8 mouse cellular contexts compared by ENCODE assay signal in the genomic region with DNA sequence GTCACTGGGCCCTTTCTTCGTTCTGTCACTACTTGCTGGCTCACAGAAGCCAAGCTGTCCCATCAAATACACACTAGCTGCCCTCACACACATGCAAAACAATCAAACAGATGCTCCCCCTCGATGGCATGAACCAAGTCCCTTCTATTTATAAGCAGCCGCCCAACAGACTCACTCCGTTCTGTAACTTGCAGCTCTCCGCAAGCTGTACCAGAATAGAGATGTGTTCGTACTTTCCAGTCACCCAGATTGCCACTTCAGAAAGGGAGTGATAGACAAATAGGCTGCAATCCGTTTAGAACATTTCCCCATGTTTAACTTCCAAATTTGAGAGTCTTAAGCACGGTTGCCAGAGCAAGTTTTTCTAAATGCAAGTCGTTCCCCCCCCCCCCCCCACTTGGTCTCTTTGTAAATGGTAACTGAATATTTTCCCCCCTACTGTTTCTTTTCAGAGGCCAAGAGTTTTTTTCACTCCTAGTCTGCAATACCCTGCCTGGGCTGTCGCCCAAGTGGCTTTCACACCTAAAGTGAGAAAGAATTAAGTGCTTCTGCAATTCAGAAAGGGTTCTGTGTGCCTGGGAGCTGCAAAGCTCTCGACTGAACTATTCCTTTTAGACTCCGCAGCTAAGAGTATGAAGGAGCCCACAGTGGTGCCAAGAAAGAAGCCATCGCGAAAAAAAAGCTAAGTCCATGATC.
DNase-seq lines count a peak whose midpoint lies in the region; ATAC-seq and TF ChIP-seq lines count a peak whose summit lies in the region.

No protein-coding gene starts in this region.

- no peak overlapping the region for H3K4me2 ChIP-seq in embryonic facial prominence, embryonic 14.5 days (ENCODE audit: low read depth, low read length)
- peak overlapping the region; percentile 1 for H3K4me2 ChIP-seq in forebrain, embryonic 16.5 days (ENCODE audit: low read length)
- H3K4me2 ChIP-seq in midbrain, postnatal 0 days (ENCODE audit: low read depth, low read length, poor library complexity, severe bottlenecking), result no peak overlapping the region
- H3K4me2 ChIP-seq in liver, embryonic 11.5 days, result no peak overlapping the region
- H3K4me2 ChIP-seq in liver, postnatal 0 days (ENCODE audit: low read depth, low read length), result no peak overlapping the region

- no peak overlapping the region for H3K27ac ChIP-seq in embryonic facial prominence, embryonic 14.5 days (replicated peaks; ENCODE audit: low read depth, low read length)
- no peak overlapping the region for H3K27ac ChIP-seq in embryonic facial prominence, embryonic 10.5 days (replicated peaks)
- peak overlapping the region; percentile 82 for H3K27ac ChIP-seq in forebrain, embryonic 16.5 days (ENCODE audit: low read length)
- no peak overlapping the region for H3K27ac ChIP-seq in midbrain, postnatal 0 days (ENCODE audit: low read depth, low read length)
- no peak overlapping the region for H3K27ac ChIP-seq in liver, embryonic 11.5 days (ENCODE audit: low read depth, low read length)
- H3K27ac ChIP-seq in liver, postnatal 0 days (ENCODE audit: low read depth), result no peak overlapping the region

- no peak overlapping the region for H3K9ac ChIP-seq in embryonic facial prominence, embryonic 14.5 days (ENCODE audit: low read depth, low read length)
- no peak overlapping the region for H3K9ac ChIP-seq in forebrain, embryonic 16.5 days (replicated peaks; ENCODE audit: low read depth, low read length)
- no peak overlapping the region for H3K9ac ChIP-seq in midbrain, postnatal 0 days (replicated peaks; ENCODE audit: low read length, poor library complexity, severe bottlenecking)
- no peak overlapping the region for H3K9ac ChIP-seq in liver, embryonic 11.5 days (ENCODE audit: low read depth, low read length)
- H3K9ac ChIP-seq in liver, postnatal 0 days (replicated peaks), result no peak overlapping the region

- no peaks in the 10 kb centered on the region for H3K36me3 ChIP-seq in embryonic facial prominence, embryonic 14.5 days (ENCODE audit: control insufficient read depth, insufficient read depth, low read length)
- H3K36me3 ChIP-seq in embryonic facial prominence, embryonic 10.5 days (replicated peaks), result no peaks in the 10 kb centered on the region
- H3K36me3 ChIP-seq in forebrain, embryonic 16.5 days (ENCODE audit: control insufficient read depth, insufficient read depth), result no peaks in the 10 kb centered on the region
- H3K36me3 ChIP-seq in midbrain, postnatal 0 days (ENCODE audit: insufficient read depth, low read length), result no peaks in the 10 kb centered on the region
- no peaks in the 10 kb centered on the region for H3K36me3 ChIP-seq in liver, embryonic 11.5 days (ENCODE audit: control insufficient read depth, insufficient read depth, low read length)
- H3K36me3 ChIP-seq in liver, postnatal 0 days (replicated peaks; ENCODE audit: insufficient read depth, low read length), result no peaks in the 10 kb centered on the region

- no peaks in the 10 kb centered on the region for H3K9me3 ChIP-seq in embryonic facial prominence, embryonic 14.5 days (ENCODE audit: control insufficient read depth, low read length)
- H3K9me3 ChIP-seq in embryonic facial prominence, embryonic 10.5 days, result no peaks in the 10 kb centered on the region
- H3K9me3 ChIP-seq in forebrain, embryonic 16.5 days (ENCODE audit: control insufficient read depth, low read length), result no peaks in the 10 kb centered on the region
- no peaks in the 10 kb centered on the region for H3K9me3 ChIP-seq in midbrain, postnatal 0 days (ENCODE audit: low read length)
- no peaks in the 10 kb centered on the region for H3K9me3 ChIP-seq in liver, embryonic 11.5 days (ENCODE audit: control insufficient read depth, low read length)
- no peaks in the 10 kb centered on the region for H3K9me3 ChIP-seq in liver, postnatal 0 days (ENCODE audit: low read length)

- TF ChIP-seq EP300 in liver, postnatal 0 days (IDR thresholded peaks at IDR 0.05; ENCODE audit: low read depth), result no peak

- H3K4me1 ChIP-seq in embryonic facial prominence, embryonic 14.5 days (ENCODE audit: control insufficient read depth, insufficient read depth, low read length), result 0 out of 2 replicates have a peak, but pooled peaks cover 4% of the 10 kb centered on the region
- 0 out of 2 replicates have a peak, but pooled peaks cover 6% of the 10 kb centered on the region for H3K4me1 ChIP-seq in embryonic facial prominence, embryonic 10.5 days
- peaks cover 12% of the 10 kb centered on the region for H3K4me1 ChIP-seq in forebrain, embryonic 16.5 days (replicated peaks; ENCODE audit: control insufficient read depth, insufficient read depth, low read length)
- H3K4me1 ChIP-seq in midbrain, postnatal 0 days (ENCODE audit: insufficient read depth, low read length), result no peaks in the 10 kb centered on the region
- no peaks in the 10 kb centered on the region for H3K4me1 ChIP-seq in liver, embryonic 11.5 days (replicated peaks; ENCODE audit: control insufficient read depth, insufficient read depth, low read length)
- no peaks in the 10 kb centered on the region for H3K4me1 ChIP-seq in liver, postnatal 0 days (ENCODE audit: insufficient read depth)

- no peak overlapping the region for H3K4me3 ChIP-seq in embryonic facial prominence, embryonic 14.5 days (ENCODE audit: low read depth, low read length)
- H3K4me3 ChIP-seq in embryonic facial prominence, embryonic 10.5 days, result no peak overlapping the region
- no peak overlapping the region for H3K4me3 ChIP-seq in forebrain, embryonic 16.5 days (replicated peaks; ENCODE audit: low read length)
- no peak overlapping the region for H3K4me3 ChIP-seq in midbrain, postnatal 0 days (ENCODE audit: low read depth, low read length)
- no peak overlapping the region for H3K4me3 ChIP-seq in liver, embryonic 11.5 days (ENCODE audit: low read depth, low read length)
- no peak overlapping the region for H3K4me3 ChIP-seq in liver, postnatal 0 days (ENCODE audit: low read depth, low read length)

- WGBS in embryonic facial prominence, embryonic 14.5 days, result 45% methylated on average over 14 of the region's 14 CpGs
- whole genome bisulfite sequencing in embryonic facial prominence, embryonic 10.5 days, result 42% methylated on average over 14 of the region's 14 CpGs
- 4% methylated on average over 14 of the region's 14 CpGs for WGBS in forebrain, embryonic 16.5 days
- 19% methylated on average over 14 of the region's 14 CpGs for WGBS in midbrain, postnatal 0 days
- 45% methylated on average over 14 of the region's 14 CpGs for WGBS in liver, embryonic 11.5 days
- 54% methylated on average over 14 of the region's 14 CpGs for WGBS in liver, postnatal 0 days (ENCODE audit: insufficient replicate concordance)

- no peaks in the 10 kb centered on the region for H3K27me3 ChIP-seq in embryonic facial prominence, embryonic 14.5 days (replicated peaks; ENCODE audit: control insufficient read depth, insufficient read depth, low read length)
- H3K27me3 ChIP-seq in embryonic facial prominence, embryonic 10.5 days (replicated peaks; ENCODE audit: low read depth, poor library complexity, severe bottlenecking), result no peaks in the 10 kb centered on the region
- H3K27me3 ChIP-seq in forebrain, embryonic 16.5 days (replicated peaks; ENCODE audit: control insufficient read depth, insufficient read depth, low read length), result no peaks in the 10 kb centered on the region
- no peaks in the 10 kb centered on the region for H3K27me3 ChIP-seq in midbrain, postnatal 0 days (ENCODE audit: insufficient read depth, low read length)
- H3K27me3 ChIP-seq in liver, embryonic 11.5 days (replicated peaks; ENCODE audit: control insufficient read depth, insufficient read depth, low read length), result no peaks in the 10 kb centered on the region
- H3K27me3 ChIP-seq in liver, postnatal 0 days (ENCODE audit: insufficient read depth, low read length), result no peaks in the 10 kb centered on the region

- TF ChIP-seq CTCF in midbrain, postnatal 0 days (IDR thresholded peaks at IDR 0.05), result no peak
- no peak for TF ChIP-seq CTCF in liver, postnatal 0 days (IDR thresholded peaks at IDR 0.05; ENCODE audit: low read depth)

- peak; percentile 50; the same call in 1 of the 2 replicates for ATAC-seq in embryonic facial prominence, embryonic 14.5 days (ENCODE audit: low read depth)
- peak; percentile 94 for ATAC-seq in forebrain, embryonic 16.5 days
- ATAC-seq in midbrain, postnatal 0 days (ENCODE audit: low FRiP score), result peak; percentile 79
- no peak for ATAC-seq in liver, embryonic 11.5 days (replicated peaks; ENCODE audit: low FRiP score)
- ATAC-seq in liver, postnatal 0 days, result no peak

- DNase-seq in embryonic facial prominence, embryonic 14.5 days (ENCODE audit: low spot score), result peak; percentile 58
- no peak for DNase-seq in embryonic facial prominence, embryonic 10.5 days (ENCODE audit: low spot score)
- peak; percentile 52 to 54 for DNase-seq in layer of hippocampus, postnatal 36 days
- peak; percentile 87 for DNase-seq in midbrain, postnatal 0 days (ENCODE audit: low spot score)
- DNase-seq in liver, embryonic 11.5 days (ENCODE audit: low spot score), result no peak
- DNase-seq in adrenal gland, adult 2 months, result no peak
- DNase-seq in liver, postnatal 0 days, result no peak

Comparison
In these comparisons a context has a peak if more than half of its experiments do, and no peak if none do; other contexts are left out.
1. DNase-seq: peak in embryonic facial prominence, embryonic 14.5 days (single experiment), layer of hippocampus, postnatal 36 days (2 of 2) and midbrain, postnatal 0 days (single experiment); none in embryonic facial prominence, embryonic 10.5 days (single experiment), liver, embryonic 11.5 days (single experiment), adrenal gland, adult 2 months (single experiment) and liver, postnatal 0 days (single experiment).
2. ATAC-seq: peak in embryonic facial prominence, embryonic 14.5 days (single experiment), forebrain, embryonic 16.5 days (single experiment) and midbrain, postnatal 0 days (single experiment); none in liver, embryonic 11.5 days (single experiment) and liver, postnatal 0 days (single experiment).